Mouse (Mus musculus) heart, embryonic 14.5 days (tissue): ENCODE results near the gene Spata1. TPM values are rescaled to one million over a fixed set of nuclear protein-coding genes. Genes with fewer than 3 reads are reported as not detected.
A peak's percentile ranks its signal among the peaks of the same experiment; 100 is the strongest.

ENCODE experiments used
- ATAC-seq: fragments of 200-750 bp; cut with Nextera tagmentation; 2 replicates; pipeline ENCODE4 v1.8.0; 2017; ENCODE audit warnings: low read depth, moderate TSS enrichment; ENCODE audit not compliant: insufficient number of reproducible peaks, insufficient read depth, low FRiP score
- H3K27ac ChIP-seq, 2 experiments: fragments of 200-500 bp in 1 of 2; fragments of 300-500 bp in 1 of 2; sonication (generic) in 1 of 2; replicated peaks in 1 of 2; 2 replicates each; pipeline ENCODE4 v1.5.1; 2012 to 2014; ENCODE audit warnings: low read depth in 2 of 2, low read length in 2 of 2, control low read depth in 1 of 2, mild to moderate bottlenecking in 1 of 2, mixed read lengths in 1 of 2; ENCODE audit not compliant: control insufficient read depth in 1 of 2, insufficient read depth in 1 of 2
- H3K27me3 ChIP-seq: fragments of 300-500 bp; sonication (generic); 2 replicates; pipeline ENCODE4 v1.6.1; 2014; ENCODE audit warnings: mild to moderate bottlenecking, low read length, control low read depth; ENCODE audit not compliant: control insufficient read depth, insufficient read depth
- H3K36me3 ChIP-seq: fragments of 300-500 bp; sonication (generic); 2 replicates; pipeline ENCODE4 v1.6.1; 2014; ENCODE audit warnings: mild to moderate bottlenecking, control low read depth, low read length, mixed read lengths; ENCODE audit not compliant: control insufficient read depth, insufficient read depth
- H3K4me1 ChIP-seq, 2 experiments: fragments of 200-500 bp in 1 of 2; fragments of 300-500 bp in 1 of 2; sonication (generic) in 1 of 2; 2 replicates each; pipeline ENCODE4 v1.6.1; 2012 to 2014; ENCODE audit warnings: low read length in 2 of 2, control low read depth in 1 of 2, mixed read lengths in 1 of 2; ENCODE audit not compliant: control insufficient read depth in 2 of 2, insufficient read depth in 2 of 2
- H3K4me2 ChIP-seq: fragments of 300-500 bp; sonication (generic); 2 replicates; pipeline ENCODE4 v1.6.1; 2014; ENCODE audit warnings: mild to moderate bottlenecking, low read length
- H3K4me3 ChIP-seq, 2 experiments: fragments of 200-500 bp in 1 of 2; fragments of 300-500 bp in 1 of 2; sonication (generic) in 1 of 2; 2 replicates each; pipeline ENCODE4 v1.5.1; 2012 to 2014; ENCODE audit warnings: low read length in 2 of 2, mild to moderate bottlenecking in 2 of 2, control low read depth in 1 of 2, low read depth in 1 of 2, moderate library complexity in 1 of 2; ENCODE audit not compliant: control insufficient read depth in 1 of 2, insufficient read depth in 1 of 2
- H3K9ac ChIP-seq: fragments of 300-500 bp; sonication (generic); 2 replicates; pipeline ENCODE4 v1.6.1; 2014; ENCODE audit warnings: mild to moderate bottlenecking, low read length
- H3K9me3 ChIP-seq: fragments of 300-500 bp; sonication (generic); 2 replicates; pipeline ENCODE4 v1.6.1; 2016; ENCODE audit warnings: low read length, control low read depth; ENCODE audit not compliant: control insufficient read depth
- whole genome bisulfite sequencing: fragments of 180-500 bp; shearing (Covaris S2); extraction: QIAGEN DNeasy Blood & Tissue Kit; methylation state at CpG from one replicate; pipeline ENCODE4 v1.1.7; 2014; 5-methylcytosine and 5-hydroxymethylcytosine counted together
- polyA plus RNA-seq: library from polyadenylated mRNA; unstranded; fragments of >200 nt; fragmentation: Nextera tagmentation; extraction: Ambion mirVana; gene quantifications from 2 replicates; pipeline ENCODE4 v1.2.1, GENCODE M21; 2014

The Spata1 gene
- 5.5 and 6.5 TPM in 2 replicates for polyA plus RNA-seq

GRCm38 (mm10) chr3:146499431-146500002 lies at the start of gene Spata1, which contains the start of gene Gng5:
Gene Spata1 (minus strand): TSS chr3:146499753.
Gene Gng5 (plus strand): TSS chr3:146499807.
- Histone ChIP-seq H3K9me3 (no peaks in the 10 kb centered on the region), H3K27ac (peak within 1 kb of the TSS; percentile 96 to 99), H3K4me3 (peak within 1 kb of the TSS; percentile 75 to 84), H3K27me3 (no peaks in the 10 kb centered on the region), H3K4me1 (peaks cover 6 to 36% of the 10 kb centered on the region in 2 experiments), H3K9ac (peak within 1 kb of the TSS; percentile 90), H3K36me3 (peaks cover 20% of the 10 kb centered on the region), H3K4me2 (peak within 1 kb of the TSS; percentile 94)
- peak; percentile 95 for ATAC-seq
- WGBS: 0% methylated on average over 47 of the region's 88 CpGs

- no peak for ATAC-seq
- 0 out of 2 replicates have a peak, but pooled peaks cover 4% of the 10 kb centered on the region for H3K9me3 ChIP-seq
- 19% methylated on average over 1 of the region's 1 CpGs for WGBS
- no peaks in the 10 kb centered on the region for H3K36me3 ChIP-seq
- no peak overlapping the region for H3K9ac ChIP-seq
- H3K27ac ChIP-seq: no peak overlapping the region
- no peak overlapping the region for H3K4me2 ChIP-seq
- H3K4me3 ChIP-seq: no peak overlapping the region
- H3K27me3 ChIP-seq: no peaks in the 10 kb centered on the region
- H3K4me1 ChIP-seq: no peaks in the 10 kb centered on the region
Observed at GRCm38 (mm10) chr3:146543632-146544031, 44.1 kb upstream of the Spata1 start.

GRCm38 (mm10) chr3:146540521-146541273 lies 41.1 kb upstream of the Spata1 start:
- no peaks in the 10 kb centered on the region for H3K36me3 ChIP-seq
- H3K9me3 ChIP-seq: 0 out of 2 replicates have a peak, but pooled peaks cover 4% of the 10 kb centered on the region
- H3K4me2 ChIP-seq: no peak overlapping the region
- ATAC-seq: no peak
- no peak overlapping the region for H3K9ac ChIP-seq
- WGBS: 78% methylated on average over 4 of the region's 4 CpGs
- H3K27me3 ChIP-seq: no peaks in the 10 kb centered on the region
- H3K4me1 ChIP-seq: no peaks in the 10 kb centered on the region
- H3K27ac ChIP-seq: no peak overlapping the region
- H3K4me3 ChIP-seq: no peak overlapping the region

GRCm38 (mm10) chr3:146534986-146535385 lies 35.4 kb upstream of the Spata1 start:
- no peaks in the 10 kb centered on the region for H3K9me3 ChIP-seq
- no peaks in the 10 kb centered on the region for H3K27me3 ChIP-seq
- H3K36me3 ChIP-seq: no peaks in the 10 kb centered on the region
- H3K4me1 ChIP-seq: no peaks in the 10 kb centered on the region
- H3K27ac ChIP-seq: no peak overlapping the region
- no peak overlapping the region for H3K4me3 ChIP-seq
- H3K4me2 ChIP-seq: no peak overlapping the region
- 63% methylated on average over 6 of the region's 6 CpGs for WGBS
- no peak for ATAC-seq
- no peak overlapping the region for H3K9ac ChIP-seq

- no peaks in the 10 kb centered on the region for H3K4me1 ChIP-seq
- WGBS: 30% methylated on average over 2 of the region's 2 CpGs
- ATAC-seq: no peak
Observed at GRCm38 (mm10) chr3:146528335-146528734, 28.8 kb upstream of the Spata1 start.

GRCm38 (mm10) chr3:146521652-146522020 lies 22.1 kb upstream of the Spata1 start:
- H3K27ac ChIP-seq: peak overlapping the region; percentile 93 to 99
- H3K4me2 ChIP-seq: peak overlapping the region; percentile 72
- peaks cover 20% of the 10 kb centered on the region for H3K36me3 ChIP-seq
- H3K27me3 ChIP-seq: no peaks in the 10 kb centered on the region
- no peak for ATAC-seq
- no peaks in the 10 kb centered on the region for H3K9me3 ChIP-seq
- H3K9ac ChIP-seq: peak overlapping the region; percentile 85
- WGBS: 6% methylated on average over 8 of the region's 8 CpGs
- H3K4me1 ChIP-seq: peaks cover 0 to 10% of the 10 kb centered on the region in 2 experiments; a peak in 1 of 4 replicates
- H3K4me3 ChIP-seq: peak overlapping the region; percentile 88 to 91

More at GRCm38 (mm10) chr3:146528335-146528734, 28.8 kb upstream of the Spata1 start:
- no peaks in the 10 kb centered on the region for H3K9me3 ChIP-seq
- H3K27me3 ChIP-seq: no peaks in the 10 kb centered on the region
- H3K27ac ChIP-seq: no peak overlapping the region
- no peak overlapping the region for H3K4me3 ChIP-seq
- H3K36me3 ChIP-seq: no peaks in the 10 kb centered on the region
- no peak overlapping the region for H3K4me2 ChIP-seq
- H3K9ac ChIP-seq: no peak overlapping the region

GRCm38 (mm10) chr3:146520798-146521651 lies 21.5 kb upstream of the Spata1 start, which contains the start of gene Rpf1:
Gene Rpf1 (minus strand): TSS chr3:146521429.
- under 1% methylated on average over 76 of the region's 82 CpGs for WGBS
- peak within 1 kb of the TSS; percentile 85 for H3K9ac ChIP-seq

More at GRCm38 (mm10) chr3:146520798-146521651, 21.5 kb upstream of the Spata1 start, which contains the start of gene Rpf1:
- Histone ChIP-seq H3K27ac (peak within 1 kb of the TSS; percentile 93 to 99), H3K36me3 (peaks cover 23% of the 10 kb centered on the region), H3K27me3 (no peaks in the 10 kb centered on the region), H3K4me1 (peaks cover 0 to 10% of the 10 kb centered on the region in 2 experiments; a peak in 1 of 4 replicates), H3K4me2 (peak within 1 kb of the TSS; percentile 72), H3K4me3 (peak within 1 kb of the TSS; percentile 88 to 91), H3K9me3 (no peaks in the 10 kb centered on the region)
- ATAC-seq: peak; percentile 91
